Mouse (Mus musculus) gonadal fat pad, adult 2 months (tissue): ENCODE measurements around the gene Gm6899. TPM values are rescaled to one million over a fixed set of nuclear protein-coding genes. Genes with fewer than 3 reads are reported as not detected.

Experiments
- DNase-seq: peaks from one replicate; pipeline ENCODE4 v3.0.0-alpha.2; 2012; ENCODE audit warnings: low read depth
- polyA plus RNA-seq: library from polyadenylated mRNA; depleted of rRNA; stranded (reverse); fragments of >200 nt; gene quantifications from 2 replicates; pipeline ENCODE4 v1.2.3, GENCODE M21; 2012; rRNA removed

Gene Gm6899
- polyA plus RNA-seq = not detected in 2 replicates

DNA sequence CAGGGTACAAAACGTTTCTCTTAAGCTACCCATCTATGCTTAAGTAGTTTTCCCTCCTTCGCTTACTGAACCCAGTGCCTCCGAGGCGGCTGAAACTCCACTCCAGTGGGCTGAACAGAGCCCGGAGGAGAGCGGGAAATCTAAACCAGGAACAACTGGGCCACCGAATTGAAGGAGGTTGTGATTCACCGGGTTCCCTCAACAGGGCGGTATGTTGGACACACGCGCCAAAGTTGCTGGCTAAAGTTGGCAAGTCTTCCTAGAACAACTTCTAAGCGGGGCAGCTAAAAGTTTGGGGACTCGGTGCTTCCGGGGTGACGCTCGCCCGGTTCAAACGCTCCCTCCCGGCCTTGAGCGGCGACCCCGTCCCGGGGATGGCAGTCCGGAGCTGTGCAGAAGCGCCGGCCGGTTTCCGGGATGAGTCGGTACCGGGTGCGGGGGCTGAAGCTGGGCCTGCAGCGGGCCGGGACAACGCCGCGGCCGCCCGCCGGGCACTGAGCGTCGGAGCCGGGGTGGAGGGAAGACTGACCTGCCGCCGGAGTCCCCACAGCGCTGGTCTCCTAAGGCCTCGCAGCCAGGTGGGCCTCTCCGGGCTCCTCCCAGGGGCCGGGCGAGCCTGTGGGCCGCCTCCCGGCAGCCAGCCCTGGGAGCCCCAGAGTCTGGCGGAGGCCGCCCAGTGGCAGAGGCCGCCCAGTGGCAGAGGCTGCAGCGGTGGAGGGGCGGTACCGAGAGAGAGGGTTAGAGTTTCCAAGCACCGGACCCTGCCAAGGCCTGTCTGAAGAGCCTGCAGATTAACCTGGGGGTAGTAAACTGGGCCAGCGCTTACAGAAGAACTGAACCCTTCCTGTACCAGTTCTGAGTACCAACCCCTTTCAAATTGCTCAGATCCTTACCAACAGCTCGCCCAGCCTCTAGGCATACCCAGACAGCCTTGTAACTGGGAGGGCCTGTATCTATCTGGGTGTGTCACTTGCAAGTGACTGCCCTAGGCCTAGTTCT, at the start of gene Gm6899, which contains the start of gene Vrk2:
TSS of gene Gm6899 (plus strand) at position 181 of the 999 bp plus-strand sequence.
TSS of gene Vrk2 (minus strand) at position 939 of the 999 bp plus-strand sequence.
- no peak for DNase-seq

DNA sequence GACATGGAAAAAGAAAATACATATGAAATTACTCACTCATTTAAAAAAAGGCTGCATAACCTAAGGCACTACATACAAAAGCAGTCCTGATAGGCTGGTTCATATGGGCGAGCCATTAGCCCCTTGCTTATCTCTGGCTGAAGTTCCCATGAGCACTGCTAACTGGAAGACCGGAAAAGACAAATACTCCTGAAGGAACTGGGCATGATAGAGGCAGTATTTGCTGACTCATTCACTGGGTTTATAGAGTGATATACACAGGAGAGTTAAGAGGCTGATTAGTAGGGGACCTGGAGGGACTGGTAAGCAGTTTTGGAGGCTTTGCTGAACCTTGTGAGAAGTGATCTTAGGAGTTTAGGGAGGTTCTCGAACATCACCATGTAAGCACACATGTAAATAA, 41.5 kb upstream of the Gm6899 start:
- no peak for DNase-seq

DNA sequence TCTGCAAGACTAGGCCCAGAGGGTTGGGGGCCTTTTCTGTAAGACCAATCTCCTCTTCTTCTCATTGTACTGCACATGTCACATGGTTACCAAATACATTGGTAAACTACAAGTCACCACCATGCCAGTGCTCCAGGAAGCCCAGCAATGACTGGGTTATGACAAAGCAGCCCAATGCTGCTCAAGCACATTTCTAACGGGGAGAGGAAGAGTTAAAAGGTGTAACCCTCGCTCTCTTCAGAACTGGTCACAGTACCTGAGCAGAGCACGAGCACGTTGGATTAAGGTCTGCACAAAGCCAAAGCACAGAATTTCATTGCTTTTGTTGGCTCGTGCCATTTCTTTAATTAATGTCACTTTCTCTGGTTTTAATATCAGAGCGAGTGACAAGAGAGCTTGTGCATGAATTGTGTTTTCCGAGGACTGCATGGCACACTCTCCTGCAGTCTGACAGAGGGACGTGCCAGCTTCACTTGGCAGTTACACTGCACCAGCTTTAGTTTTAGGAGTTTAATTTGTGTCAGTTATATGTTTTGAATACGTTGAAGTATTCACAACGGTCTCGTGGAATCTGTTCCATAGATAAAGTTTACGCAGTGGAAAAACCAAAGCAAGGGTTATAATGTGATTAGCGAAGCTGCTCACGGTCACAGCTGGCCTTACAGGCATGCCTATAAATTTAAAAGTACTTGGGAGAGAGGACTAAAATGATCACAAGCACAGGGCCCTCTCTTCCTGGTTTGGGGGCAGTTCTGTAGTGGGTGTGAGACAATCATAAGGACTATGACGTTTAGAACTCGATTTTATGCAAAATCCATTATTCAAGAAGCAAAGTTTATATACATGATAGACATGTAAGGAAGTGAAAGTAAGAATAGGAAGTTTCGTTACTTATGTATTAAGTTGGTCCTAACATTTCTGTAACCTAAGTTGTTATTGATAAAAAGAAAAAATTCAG, 7.4 kb upstream of the Gm6899 start:
- DNase-seq = no peak

DNA sequence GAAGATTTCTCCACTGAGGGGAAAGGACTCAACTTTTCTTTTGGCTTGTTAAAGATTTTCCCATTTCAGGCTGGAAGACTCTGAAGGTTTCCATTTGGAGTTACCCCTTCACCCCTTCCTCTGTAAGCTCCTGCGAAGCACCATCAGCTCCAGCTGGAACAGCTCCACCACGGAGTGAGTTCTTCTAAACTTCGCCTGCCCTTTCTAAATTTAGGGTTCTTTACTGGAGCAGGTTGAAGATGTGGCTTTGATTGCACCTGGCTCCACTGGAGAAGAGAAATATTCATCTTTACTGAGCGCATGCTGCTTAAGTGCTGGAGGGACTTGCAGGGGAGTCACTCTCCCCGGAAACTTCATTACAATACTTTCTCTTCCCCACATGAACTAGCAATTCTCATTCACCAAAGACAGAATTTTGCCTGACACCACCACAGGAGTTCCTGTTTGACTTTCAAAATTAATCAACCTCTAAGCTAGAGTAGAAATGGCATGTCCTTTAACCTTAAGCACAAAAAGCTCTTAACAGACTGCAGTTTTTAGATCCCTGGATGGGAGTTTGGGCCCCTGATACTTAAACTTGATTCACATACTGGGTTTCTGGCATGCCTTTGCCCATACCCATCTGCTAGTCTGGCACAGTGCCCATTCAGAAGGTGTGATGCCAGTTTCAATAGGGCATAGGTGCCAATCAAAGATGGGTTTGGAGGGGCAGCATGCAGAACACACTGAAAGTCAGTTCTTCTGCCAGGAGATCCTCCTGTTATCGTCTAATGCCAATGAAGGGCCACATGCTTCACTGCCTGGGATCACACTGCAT, 6.5 kb upstream of the Gm6899 start:
- DNase-seq = no peak

DNA sequence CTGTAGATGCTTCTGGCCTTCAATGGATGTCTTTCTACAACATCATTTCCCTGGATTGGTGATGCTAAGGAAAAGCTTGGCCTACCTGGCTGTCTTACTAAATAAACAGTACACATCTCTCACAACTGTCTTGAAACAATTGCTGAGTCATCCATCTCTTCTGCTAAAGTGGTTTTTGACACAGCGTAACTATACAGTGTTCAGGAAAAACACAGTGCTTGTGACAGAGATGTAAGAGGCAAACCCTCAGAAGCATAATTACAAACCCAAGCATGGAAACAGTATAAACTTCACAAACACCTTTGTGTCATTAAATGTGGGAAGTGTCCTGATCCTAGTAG, 5.9 kb upstream of the Gm6899 start:
- DNase-seq = no peak

DNA sequence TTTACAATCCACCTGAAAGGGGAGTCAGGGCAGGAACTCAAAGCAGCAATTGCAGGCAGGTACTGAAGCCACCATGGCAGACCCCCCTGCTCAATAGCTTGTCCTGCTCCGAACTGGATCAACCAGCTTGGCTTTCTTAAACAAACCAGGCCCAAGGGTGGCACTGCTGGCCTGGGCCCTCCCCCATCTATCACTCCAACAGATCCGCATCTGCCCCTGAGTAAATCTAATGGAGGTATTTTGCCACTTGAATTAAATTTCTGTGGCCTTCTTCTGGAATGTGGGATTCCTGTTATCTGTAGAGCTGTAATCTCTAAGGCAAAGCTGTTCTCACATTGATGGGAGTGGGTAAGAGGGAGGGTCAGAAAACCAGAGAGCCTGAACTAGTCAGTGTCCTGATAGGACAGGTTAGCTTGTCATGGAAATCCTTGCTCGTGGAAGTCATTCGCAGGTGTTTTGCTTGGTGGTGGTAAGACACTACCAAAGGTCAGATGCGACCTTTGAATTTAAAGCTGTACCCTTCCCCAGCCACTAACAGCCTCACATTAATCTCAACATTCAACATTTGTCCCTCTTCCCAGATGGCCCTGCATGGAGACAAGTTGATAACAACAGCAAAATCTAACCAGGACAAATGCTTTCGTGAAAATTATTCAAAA, 517 bp upstream of the Gm6899 start:
- no peak for DNase-seq

DNA sequence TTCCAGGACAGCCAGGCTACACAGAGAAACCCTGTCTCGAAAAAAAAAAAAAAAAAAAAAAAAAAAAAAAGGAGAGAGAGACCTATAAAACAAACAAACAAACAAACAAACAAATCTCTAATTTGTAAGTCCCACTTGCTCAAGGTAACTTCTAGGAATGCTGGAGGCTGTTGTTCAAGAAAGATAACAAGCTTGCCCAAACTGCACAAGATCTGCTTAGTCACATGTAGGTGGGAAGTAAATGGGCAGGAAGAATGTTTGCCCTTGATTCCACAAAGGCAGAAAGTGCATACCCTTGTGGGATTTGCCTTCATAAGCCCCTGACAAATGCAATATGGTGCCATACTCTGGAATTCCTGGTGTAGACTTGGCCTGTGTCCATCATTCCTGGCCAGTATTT, 1.4 kb downstream of the Gm6899 start:
- DNase-seq = no peak

DNA sequence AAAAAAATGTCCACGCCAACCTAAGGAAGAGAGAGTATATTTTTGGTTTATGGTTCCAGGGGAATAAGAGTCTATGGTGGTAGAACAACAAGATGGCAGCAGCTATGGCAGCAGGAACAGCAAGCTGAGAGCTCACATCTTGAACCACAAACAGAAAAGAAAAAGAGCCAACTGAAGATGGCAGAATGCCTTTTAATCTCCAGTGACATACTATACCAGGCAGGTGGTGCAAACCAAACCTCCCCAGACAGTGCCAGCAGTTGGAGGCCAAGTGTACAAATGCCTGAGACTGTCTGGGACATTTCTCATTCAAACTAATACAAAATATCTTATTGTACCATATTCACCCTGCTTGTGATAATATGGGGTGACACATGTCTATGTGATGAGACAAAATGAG, 3.1 kb downstream of the Gm6899 start:
- no peak for DNase-seq

DNA sequence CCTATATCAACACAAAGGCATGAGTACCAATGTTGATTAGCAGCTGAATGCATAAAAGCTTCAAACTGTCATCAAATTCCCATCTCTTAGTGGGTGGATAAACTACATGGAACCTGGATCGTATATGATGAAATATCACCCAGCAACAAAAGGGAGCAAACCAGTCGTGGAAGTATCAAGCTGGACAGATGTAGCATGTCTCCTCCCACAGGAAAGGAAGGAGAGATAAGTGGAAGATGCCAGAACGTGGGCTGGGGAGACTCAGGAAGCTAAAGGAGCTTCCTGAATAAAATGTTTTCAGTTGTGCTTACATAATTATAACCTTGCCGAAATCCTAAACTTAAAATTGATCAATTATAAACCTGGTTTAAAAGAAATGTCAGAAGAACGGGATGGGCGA, 4.1 kb downstream of the Gm6899 start:
- DNase-seq = no peak

DNA sequence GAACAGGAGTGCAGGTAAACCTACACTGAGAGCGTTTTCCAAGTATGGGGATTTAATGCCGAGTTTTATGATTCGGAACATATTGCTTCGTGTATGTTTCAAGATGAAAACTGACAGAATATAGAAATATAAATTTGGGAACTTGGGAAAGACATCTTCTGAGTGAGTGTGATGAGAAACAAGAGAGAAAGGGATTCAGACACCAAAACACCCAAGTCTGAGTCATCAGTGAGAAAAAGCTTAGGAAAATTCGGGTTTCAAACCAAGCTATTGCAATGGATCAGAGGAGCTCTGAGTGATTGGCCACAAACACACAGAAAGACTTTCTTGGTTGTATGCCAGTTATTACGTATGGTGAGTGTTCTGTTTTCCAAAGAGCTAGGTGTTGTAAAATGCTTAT, 4.7 kb downstream of the Gm6899 start:
- no peak for DNase-seq

DNA sequence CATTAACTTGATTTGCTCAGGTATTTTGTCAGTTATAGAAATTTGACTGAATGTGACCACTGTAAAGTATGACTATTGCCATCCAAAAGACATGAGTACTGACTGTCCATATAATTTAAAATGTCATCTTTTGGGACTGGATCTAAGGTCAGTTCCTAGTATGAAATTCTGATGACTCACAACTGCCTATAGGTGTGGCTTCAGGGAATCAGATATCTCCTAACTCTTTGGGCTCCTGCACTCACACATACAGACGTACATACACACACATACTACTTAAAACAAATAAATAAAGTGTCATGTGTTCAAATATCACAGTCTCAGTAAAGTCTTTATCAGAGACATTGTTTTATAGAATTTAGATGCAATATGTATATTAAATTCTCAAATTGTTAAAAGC, 5.8 kb downstream of the Gm6899 start:
- no peak for DNase-seq

DNA sequence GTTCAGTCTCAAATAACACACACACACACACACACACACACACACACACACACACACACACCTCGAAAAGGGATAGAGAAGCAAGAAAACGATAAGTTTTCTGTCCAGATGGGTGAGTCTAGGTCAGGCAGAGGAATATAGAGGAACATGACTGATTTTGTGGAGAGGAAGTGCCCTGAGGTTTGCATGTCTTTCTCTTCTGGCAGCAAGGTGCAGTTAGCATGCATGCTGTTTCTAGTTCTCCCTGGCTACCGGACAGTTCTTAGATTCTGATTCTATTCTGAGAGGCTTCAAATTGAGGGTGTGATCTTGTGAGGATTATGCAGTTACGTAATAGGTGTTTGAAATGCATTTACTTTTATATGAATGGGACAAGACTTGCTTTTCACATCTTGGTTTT, 7.7 kb downstream of the Gm6899 start:
- DNase-seq = no peak

DNA sequence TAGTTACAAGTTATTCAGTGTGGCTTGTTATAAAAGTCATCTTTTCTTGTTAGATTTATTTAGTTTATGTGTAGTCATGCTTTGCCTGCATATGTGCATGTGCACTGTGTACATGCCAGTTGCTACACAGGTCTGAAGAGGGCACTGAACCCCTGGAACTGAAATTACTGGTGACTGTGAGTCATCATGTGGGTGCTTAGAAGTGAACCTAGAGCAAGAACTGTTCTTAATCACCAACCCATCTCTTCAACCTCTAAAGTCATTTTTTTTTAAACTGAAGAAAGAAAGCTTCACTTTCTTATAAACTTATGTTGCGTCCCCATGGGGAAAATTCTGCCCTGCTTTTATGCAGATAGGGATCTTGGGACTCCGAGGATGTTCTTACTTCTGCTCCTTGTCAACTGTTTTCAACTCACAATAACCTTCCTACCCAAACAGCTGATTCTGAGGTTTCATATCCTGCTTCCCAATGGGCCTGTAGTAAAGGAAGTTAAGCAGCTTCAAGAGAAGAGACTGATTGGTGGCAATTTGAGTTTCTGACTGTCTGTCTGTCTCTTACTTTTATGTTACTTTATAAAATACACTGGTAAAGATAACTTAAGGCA, 8.6 kb downstream of the Gm6899 start:
- DNase-seq = no peak

DNA sequence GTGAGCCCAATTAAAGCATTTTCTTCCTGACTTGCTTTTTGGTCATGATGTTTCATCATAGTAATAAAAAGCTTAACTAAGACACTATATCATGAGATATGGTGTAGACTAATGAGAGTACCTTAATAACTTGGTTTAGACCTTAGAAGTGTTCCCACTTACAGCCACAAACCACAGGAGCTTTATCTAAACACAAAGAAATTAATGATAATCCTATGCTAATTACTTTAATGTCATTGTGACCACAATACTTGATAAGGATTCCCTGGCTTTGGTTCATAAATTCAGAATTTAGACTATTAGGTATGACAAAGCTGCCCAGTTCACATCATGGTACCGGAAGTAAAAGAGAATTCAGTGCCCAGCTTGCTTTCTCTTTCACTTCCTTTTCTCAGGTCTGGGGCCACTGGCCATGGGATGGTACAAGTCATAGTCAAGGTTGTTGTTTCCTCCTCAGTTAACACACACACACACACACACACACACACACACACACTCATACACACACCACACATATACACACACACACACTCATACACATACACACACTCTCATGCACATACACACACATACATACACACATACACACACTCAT, 11.1 kb downstream of the Gm6899 start:
- no peak for DNase-seq

DNA sequence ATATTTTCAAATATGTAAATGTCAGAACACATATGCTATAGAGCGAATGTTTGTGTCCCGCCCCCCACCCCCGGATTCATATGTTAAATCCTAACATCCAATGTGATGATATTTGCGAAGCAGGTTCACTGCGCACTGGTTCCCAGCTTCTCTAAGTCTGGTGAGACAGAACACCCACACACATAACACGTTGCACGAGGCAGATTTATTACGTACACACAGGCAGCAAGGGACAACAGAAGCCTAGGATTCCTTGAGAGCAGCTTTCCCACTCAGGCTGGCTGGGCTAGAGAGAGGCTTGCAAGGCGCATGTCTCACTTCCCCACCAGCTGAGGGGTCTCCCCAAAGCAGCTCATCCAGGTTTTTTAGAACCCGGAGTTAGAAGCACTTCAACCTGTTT, 15.8 kb downstream of the Gm6899 start:
- no peak for DNase-seq

DNA sequence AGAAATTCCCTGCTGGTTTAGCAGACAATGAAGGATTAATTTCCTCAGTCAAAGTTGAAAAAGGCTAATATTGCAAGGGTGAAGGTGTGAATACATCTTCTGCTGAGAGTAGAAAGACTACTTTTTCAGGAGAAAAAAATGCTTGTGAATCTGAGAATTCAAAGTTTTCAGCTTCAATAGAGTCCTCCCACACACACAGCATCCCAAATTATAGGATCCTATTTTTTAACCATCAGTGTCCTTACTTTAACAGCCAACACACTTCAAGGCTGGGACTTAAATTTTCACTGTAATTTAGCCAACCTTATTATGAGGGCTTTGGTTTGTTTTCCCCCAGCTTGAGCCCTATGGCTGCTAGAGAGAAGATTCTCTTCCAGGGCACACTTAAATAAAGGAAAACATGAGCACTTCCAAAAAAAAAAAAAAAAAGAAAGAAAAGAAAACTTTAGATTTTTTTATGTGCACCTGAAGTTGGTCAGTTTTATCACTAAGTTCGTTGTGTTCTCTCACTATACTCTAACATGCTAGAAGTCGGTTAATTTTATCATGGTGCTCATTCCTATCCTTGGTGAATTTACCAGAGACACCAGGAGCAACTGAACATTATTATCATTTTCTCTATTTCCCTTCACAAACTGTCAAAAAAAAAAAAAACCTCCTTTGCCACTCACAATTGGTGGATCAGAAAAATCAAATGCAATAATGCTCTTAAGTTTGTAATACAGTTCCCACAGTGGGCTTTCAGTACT, 25.6 kb downstream of the Gm6899 start:
- no peak for DNase-seq

DNA sequence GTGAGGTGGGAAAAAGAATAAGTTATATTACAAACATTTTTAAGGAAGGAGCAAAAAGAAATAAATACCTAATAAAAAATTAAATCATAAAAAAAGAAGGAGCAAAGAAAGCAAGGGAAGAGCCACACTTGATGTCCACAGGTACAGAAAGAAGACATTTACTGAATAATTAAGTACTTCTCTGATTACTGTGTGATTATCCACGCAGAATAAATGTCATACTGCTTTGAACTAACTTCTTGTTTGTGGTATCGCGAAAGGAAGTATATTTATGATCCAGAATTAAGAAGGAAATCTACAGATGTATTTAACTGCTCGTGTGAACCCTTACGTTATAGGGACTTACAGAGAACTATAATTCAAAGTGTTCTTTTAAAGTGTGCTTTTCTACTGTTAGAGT, 29.7 kb downstream of the Gm6899 start:
- DNase-seq = no peak

DNA sequence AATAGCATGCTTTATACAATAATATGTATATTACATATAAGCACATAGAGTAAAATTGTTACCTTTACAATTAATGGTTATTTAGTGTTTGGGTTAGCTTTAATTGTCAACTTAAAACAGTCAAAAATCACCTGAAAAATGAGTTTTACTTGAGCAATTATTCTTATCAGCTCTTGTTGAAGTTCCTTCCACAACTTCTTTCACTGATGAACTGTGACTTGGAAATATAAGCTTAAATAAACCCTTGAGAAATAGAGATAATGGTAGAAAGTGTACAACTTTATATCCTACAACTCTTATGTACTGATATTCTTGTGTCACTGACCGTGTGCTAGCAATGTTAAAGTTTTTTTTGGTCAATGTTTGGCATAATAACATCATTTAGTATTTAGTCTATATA, 43.2 kb downstream of the Gm6899 start:
- no peak for DNase-seq

DNA sequence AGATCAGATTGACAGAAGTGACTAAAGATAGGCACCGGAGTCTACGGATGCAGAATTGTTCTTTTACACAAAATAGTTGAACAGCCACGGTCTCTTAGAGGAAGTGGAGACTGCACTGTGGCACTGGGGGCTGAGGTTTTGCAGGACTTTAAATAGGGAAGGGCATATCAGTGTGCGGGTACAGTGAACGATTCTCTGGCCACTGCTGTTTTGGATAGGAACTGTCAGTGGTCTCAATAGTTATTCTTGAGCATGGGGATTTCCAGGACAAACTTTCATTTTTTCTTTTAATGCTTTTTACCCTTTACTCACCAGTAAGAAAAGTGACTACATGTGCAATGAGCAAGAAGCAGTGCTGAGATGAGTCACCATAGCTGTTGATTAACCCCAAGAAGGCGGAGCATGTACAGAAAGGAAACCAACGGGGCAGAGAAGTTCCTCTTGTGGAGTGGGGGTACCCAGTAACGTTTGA, 47.3 kb downstream of the Gm6899 start:
- DNase-seq = no peak
